Mouse (Mus musculus) kidney, adult 8-10 months (tissue): Measurements from ENCODE around the gene 1700088E04Rik.
A peak's percentile ranks its signal among the peaks of the same experiment; 100 is the strongest.

Experiments used
- DNase-seq, 2 experiments: peaks; one replicate each; pipeline ENCODE4 v3.0.0; 2022

Gene 1700088E04Rik

GRCm38 (mm10) chr15:79140866-79141565, at the start of gene 1700088E04Rik, which contains the start of gene Polr2f:
TSS of gene 1700088E04Rik (minus strand) at chr15:79141253.
TSS of gene Polr2f (plus strand) at chr15:79141009.
- DNase-seq, result peak; percentile 94

DNA sequence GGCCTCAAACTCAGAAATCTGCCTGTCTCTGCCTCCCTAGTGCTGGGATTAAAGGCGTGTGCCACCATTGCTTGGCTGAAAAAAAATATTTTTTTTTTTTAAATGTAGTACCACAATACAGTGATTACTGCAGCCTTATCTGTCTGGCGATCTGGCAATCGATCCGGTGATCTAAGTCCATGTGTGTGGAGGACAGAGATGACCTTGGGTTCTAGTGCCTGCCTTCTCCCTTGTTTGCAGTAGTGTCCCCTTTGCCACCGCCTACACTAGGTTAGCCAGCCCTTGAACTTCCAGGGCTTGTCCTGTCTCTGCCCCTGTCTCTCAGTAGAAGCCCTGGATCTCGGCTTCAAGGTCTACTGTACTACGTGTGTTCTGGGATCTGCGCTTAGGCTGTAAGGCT, 46.8 kb upstream of the 1700088E04Rik start:
- no peak for DNase-seq

- no peak for DNase-seq
Measured at GRCm38 (mm10) chr15:79185213-79185612, 44.2 kb upstream of the 1700088E04Rik start.

- no peak for DNase-seq
Measured at GRCm38 (mm10) chr15:79176905-79177304, 35.9 kb upstream of the 1700088E04Rik start.

DNA sequence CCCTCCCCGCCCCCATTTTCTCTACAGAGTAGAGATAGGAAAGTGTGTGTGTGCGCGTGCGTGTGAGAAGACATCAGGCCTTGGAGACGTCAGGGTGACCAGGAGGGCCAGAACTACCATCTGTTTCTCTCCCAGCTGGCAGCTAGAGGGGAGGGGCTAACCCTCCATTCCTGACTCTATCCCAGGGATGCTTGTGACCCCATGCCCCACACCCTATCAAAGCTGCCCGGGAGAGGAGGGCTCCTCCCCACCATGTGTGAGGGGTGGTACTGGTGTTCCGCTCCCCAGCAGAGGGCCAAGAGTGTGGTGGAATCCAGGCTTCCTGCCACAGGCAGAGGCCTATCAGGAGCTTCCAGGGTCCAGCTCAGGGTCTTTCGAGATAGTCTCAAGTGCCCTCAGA, 25.7 kb upstream of the 1700088E04Rik start:
- DNase-seq, result no peak

DNA sequence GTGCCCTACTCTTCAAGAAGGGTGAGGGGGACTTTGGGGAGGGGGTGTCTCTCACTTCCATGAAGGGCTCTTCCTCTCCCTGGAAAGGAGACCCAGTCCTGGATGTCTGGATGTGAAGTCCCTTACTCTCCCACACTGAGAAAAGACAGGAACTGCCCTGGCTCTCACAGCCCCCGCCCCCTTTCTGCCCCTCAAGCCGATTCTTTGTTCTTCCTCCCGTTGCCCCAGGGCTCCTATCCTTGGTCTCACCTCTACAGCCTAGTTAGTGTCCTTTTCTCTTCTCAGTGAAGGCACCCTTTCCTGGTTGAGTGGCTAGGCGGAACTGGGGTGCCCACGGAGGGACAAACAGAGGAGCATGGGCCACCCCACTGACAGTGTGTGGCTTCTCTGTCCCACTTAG, 24.1 kb upstream of the 1700088E04Rik start, which contains the start of gene Sox10:
Gene Sox10 (minus strand): TSS at position 101 of the 400 bp plus-strand sequence.
- no peak for DNase-seq

GRCm38 (mm10) chr15:79164251-79164650, 23.2 kb upstream of the 1700088E04Rik start:
- DNase-seq, result no peak

GRCm38 (mm10) chr15:79162822-79163221, 21.8 kb upstream of the 1700088E04Rik start:
- no peak for DNase-seq

DNA sequence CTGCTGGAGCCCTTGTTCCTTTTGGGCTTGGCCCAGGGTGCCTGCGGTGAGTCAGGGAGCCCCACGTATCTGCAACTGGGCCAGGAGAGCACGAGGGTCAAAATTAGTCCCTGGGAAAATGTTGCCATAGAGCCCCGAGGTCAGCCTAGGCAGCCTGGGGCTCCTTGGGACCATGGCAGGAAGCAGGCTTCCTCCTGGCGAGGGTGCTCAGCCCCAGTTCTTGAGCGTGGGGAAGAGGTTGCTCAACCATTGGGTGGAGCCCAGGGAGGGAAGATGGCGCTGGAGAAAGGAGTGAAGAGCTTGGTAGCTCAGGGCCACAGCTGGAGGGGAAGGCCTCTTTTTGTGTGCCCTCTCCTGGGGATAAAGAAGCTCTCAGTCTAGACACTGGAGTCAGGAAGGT, 21.2 kb upstream of the 1700088E04Rik start:
- no peak for DNase-seq

DNA sequence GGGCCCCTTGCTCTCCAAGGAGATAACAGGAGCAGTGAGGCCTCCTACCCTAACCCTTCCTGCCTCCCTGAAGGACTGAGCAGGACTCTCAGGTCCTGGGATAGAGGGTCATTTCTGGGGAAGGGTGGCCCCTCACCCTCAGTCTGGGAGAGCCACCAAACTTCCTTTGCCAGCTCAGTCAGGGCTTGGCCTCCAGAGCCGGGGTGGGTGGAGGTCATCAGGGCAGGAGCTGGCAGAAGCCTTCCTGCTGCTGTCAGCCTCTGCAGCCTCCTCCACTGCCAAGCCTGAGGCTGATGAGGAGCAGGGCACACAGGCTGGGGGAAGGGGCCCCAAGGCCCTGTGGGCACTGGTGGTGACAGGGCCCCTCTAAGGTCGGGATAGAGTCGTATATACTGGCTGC, 14.5 kb upstream of the 1700088E04Rik start:
- no peak for DNase-seq

- no peak for DNase-seq
Measured at GRCm38 (mm10) chr15:79152709-79153108, 11.7 kb upstream of the 1700088E04Rik start.

GRCm38 (mm10) chr15:79151881-79152280, 10.8 kb upstream of the 1700088E04Rik start:
- no peak for DNase-seq

DNA sequence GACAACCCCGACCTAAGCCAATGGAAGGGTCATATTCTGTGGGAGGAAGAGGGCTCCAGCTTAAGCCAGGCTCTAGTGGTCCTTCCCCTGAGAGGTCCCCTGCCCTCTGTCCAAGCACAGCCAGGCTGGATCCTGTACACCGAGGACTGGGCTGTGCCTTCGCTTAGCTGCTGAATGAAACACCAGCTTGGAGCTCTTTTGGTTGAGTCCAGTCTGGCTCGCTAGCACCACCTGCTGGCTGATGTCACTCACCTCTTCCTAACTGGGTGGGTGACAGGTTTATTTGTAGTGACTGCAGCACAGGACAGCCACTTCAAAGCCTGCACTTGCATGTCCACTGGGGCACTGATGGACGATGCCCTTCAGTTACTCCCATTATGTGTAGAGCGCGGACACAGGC, 7.5 kb upstream of the 1700088E04Rik start:
- DNase-seq, result peak; percentile 69 to 84

- DNase-seq, result no peak
Measured at GRCm38 (mm10) chr15:79145522-79145921, 4.5 kb upstream of the 1700088E04Rik start.

DNA sequence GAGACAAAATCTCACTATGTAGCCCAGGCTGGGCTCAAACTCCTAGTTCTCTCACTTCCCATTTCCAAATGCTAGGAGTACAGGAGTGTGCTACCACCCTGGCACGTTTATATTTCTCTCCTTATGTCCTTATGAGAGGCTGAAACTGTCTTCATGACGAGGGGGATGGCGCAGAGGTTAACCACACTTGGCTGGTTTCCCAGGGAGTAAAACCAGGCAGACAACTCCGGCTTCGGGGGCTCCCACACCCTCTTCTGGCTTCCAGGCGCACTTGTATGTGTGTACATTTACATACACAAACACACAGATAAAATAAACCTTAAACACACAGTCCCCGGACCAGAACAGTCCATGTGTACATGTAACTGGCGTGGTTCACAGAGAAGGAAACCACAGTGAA, 3.0 kb upstream of the 1700088E04Rik start:
- DNase-seq, result no peak

GRCm38 (mm10) chr15:79143316-79143715, 2.3 kb upstream of the 1700088E04Rik start:
- DNase-seq, result no peak

GRCm38 (mm10) chr15:79141566-79141917, 489 bp upstream of the 1700088E04Rik start:
- DNase-seq, result no peak

DNA sequence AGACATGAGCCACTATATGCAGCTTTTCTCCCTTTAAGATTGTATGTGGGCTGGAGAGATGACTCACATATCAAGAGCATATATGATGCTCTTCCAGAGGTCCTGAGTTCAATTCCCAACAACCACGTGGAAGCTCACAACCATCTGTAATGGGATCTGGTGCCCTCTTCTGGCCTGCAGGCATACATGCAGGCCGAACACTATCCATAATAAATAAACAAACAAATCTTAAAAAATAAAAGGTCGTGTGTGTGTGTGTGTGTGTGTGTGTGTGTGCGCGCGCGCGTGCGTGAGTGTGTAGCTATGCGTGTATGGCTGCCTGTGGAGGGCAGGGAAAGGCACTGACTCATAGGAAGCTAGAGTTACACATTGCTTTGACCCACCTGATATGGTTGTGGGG, 1.4 kb downstream of the 1700088E04Rik start:
- no peak for DNase-seq

- peak; percentile 42 to 47 for DNase-seq
Measured at GRCm38 (mm10) chr15:79135783-79136575, 5.1 kb downstream of the 1700088E04Rik start.

DNA sequence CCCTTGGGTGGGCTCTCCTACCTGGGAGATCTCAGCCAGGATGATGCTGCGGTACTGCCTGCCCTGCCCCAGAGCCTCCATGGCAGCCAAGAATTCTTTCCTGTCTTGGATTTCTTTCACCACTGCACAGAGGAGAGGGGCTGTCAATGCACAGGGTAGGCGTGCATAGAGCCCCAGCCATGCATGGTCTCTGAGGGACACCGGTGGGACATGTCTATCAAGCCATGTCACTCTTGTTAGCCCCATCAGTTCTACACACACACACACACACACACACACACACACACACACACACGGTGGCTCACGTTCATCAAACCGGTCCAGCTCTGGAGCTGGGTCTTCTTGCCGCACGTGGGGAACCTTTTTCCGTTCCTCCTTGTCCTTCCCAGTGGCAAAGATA, 5.7 kb downstream of the 1700088E04Rik start:
- no peak for DNase-seq

DNA sequence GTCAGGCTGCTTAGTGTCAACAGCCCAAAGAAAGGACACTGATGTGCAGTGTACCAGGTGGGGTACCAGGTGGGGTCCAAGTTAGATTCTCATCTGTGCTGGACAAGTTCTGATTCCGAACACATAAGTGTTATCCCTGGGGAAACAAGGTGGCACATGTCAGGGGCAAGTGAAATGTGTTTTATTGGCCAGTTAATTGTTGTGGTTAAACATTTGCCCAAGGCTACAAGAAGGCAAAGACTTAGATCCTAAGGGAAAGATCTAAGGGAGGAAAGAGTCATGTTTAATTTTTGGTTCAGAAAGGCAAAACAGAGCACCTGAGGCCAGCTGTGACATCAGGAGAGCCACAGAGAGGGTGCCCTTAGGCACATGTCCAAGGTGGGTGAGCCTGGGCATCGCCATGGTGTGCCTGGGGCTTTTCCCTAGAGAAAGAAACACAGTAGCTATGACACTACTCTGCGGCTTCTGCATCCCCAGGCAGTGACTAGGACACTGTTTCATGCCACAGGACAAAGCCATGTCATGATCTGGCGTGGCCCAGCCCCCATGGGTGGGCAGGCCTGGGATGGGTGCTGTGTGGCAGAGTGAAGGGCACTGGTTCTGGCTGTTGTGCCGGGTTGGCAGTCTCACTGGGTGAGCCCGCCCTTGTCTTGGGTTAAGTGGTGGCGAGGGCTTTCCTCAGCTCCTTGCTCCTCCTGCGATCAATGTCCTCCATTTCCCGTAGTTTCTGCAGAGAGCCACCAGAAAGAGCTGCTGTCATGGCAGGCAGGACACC, 6.4 kb downstream of the 1700088E04Rik start:
- no peak for DNase-seq

DNA sequence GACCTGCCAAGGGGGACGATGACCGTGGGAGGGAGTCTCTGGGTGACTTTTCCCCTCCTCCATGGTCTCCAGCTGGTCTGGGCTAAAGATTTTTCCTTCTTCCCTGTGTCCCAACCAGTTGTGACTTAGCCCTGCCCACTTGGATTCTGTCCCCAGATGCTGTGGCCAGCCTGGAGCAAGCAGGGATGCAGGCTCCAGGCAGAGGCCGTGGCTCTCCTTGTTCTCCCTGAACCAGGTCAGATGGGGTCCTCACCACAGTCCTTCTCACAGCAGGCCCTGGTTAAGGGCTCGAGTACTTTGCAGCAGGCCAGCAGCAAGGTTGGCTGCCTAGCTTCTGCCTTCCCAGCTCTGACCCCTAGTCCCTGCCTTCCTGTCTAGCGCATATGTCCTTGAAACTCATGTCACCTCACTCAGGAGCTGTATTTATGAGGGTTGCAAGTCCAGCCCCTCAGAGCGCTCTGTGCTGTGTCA, 7.8 kb downstream of the 1700088E04Rik start:
- peak in 1 of 2 experiments; percentile 37 for DNase-seq

DNA sequence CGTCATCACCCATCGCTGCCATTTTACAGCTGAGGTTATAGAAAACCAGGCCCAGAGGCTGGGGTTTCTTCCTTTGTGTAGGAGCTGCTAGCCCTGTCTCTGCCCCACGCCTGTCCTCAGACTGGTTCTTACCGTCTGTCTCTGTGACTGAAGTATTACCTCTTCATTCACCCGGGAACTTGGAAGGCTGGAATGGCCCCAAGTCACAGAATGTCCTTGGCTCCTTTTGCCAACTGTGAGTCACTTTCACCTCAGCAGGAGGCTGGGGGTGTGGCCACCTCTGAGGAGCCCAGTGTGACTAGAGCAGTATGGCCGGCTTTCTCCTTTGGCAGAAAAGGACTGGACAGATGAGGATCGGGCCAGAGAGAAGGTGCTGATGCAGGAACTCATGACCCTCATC, 9.6 kb downstream of the 1700088E04Rik start:
- peak; percentile 91 to 97 for DNase-seq
